Mouse (Mus musculus) stomach, postnatal 0 days (tissue): Measurements from ENCODE around the gene Lrrc17. TPM values are rescaled to one million over a fixed set of nuclear protein-coding genes. Genes with fewer than 3 reads are reported as not detected.
A peak's percentile ranks its signal among the peaks of the same experiment; 100 is the strongest.

Experiments used
- ATAC-seq: fragments of 200-750 bp; cut with Nextera tagmentation; 2 replicates; pipeline ENCODE4 v1.8.0; 2017; ENCODE audit not compliant: low FRiP score, low TSS enrichment
- DNase-seq: peaks from one replicate; pipeline ENCODE4 v3.0.0-alpha.2; 2016; ENCODE audit warnings: low spot score
- H3K27ac ChIP-seq: fragments of 300-500 bp; sonication (generic); replicated peaks from 2 replicates; pipeline ENCODE4 v1.5.1; 2014; ENCODE audit warnings: mild to moderate bottlenecking, control low read depth
- H3K27me3 ChIP-seq: fragments of 300-500 bp; sonication (generic); 2 replicates; pipeline ENCODE4 v1.6.1; 2014; ENCODE audit warnings: low read length; ENCODE audit not compliant: control insufficient read depth, insufficient read depth
- H3K36me3 ChIP-seq: fragments of 300-500 bp; sonication (generic); 2 replicates; pipeline ENCODE4 v1.6.1; 2014; ENCODE audit warnings: low read length, mixed read lengths; ENCODE audit not compliant: control insufficient read depth, insufficient read depth
- H3K4me1 ChIP-seq: fragments of 300-500 bp; sonication (generic); replicated peaks from 2 replicates; pipeline ENCODE4 v1.6.1; 2014; ENCODE audit warnings: antibody characterized with exemption; ENCODE audit not compliant: control insufficient read depth, insufficient read depth
- H3K4me2 ChIP-seq: fragments of 300-500 bp; sonication (generic); replicated peaks from 2 replicates; pipeline ENCODE4 v1.6.1; 2014; ENCODE audit warnings: low read depth, mild to moderate bottlenecking, control low read depth, moderate library complexity
- H3K4me3 ChIP-seq: fragments of 300-500 bp; sonication (generic); 2 replicates; pipeline ENCODE4 v1.5.1; 2014; ENCODE audit warnings: low read depth, low read length, control low read depth
- H3K9ac ChIP-seq: fragments of 300-500 bp; sonication (generic); 2 replicates; pipeline ENCODE4 v1.6.1; 2014; ENCODE audit warnings: mild to moderate bottlenecking, low read length, control low read depth, mixed read lengths
- H3K9me3 ChIP-seq: fragments of 300-500 bp; sonication (generic); 2 replicates; pipeline ENCODE4 v1.6.1; 2016; ENCODE audit warnings: low read length; ENCODE audit not compliant: control insufficient read depth
- CTCF ChIP-seq: IDR thresholded peaks from 2 replicates; pipeline ENCODE4 v1.5.1; 2016; ENCODE audit warnings: antibody characterized with exemption, low read depth, mild to moderate bottlenecking, moderate library complexity
- EP300 ChIP-seq: optimal IDR thresholded peaks from 2 replicates; pipeline ENCODE3; 2016; ENCODE audit warnings: antibody characterized with exemption
- WGBS: fragments of 180-500 bp; shearing (Covaris S2); extraction: QIAGEN DNeasy Blood & Tissue Kit; methylation state at CpG from one replicate; pipeline ENCODE4 v1.1.7; 2014; 5-methylcytosine and 5-hydroxymethylcytosine counted together
- polyA plus RNA-seq: library from polyadenylated mRNA; unstranded; fragments of >200 nt; fragmentation: Nextera tagmentation; extraction: Ambion mirVana; gene quantifications from 2 replicates; pipeline ENCODE4 v1.2.1, GENCODE M21; 2015

The Lrrc17 gene
- polyA plus RNA-seq = 18.5 and 20.2 TPM in 2 replicates

- H3K4me1 ChIP-seq = no peaks in the 10 kb centered on the region
- peak within 1 kb of the TSS; percentile 41 for H3K4me3 ChIP-seq
- TF ChIP-seq EP300 (no peak), CTCF (no peak)
- peak within 1 kb of the TSS; percentile 52 for H3K9ac ChIP-seq
- H3K36me3 ChIP-seq = no peaks in the 10 kb centered on the region
- ATAC-seq (peak; percentile 82; the same call in 1 of the 2 replicates), DNase-seq (peak; percentile 25)
- peak within 1 kb of the TSS; percentile 86 for H3K27ac ChIP-seq
- H3K4me2 ChIP-seq = peak within 1 kb of the TSS; percentile 50
- WGBS = 30% methylated on average over 17 of the region's 17 CpGs
- no peaks in the 10 kb centered on the region for H3K9me3 ChIP-seq
- no peaks in the 10 kb centered on the region for H3K27me3 ChIP-seq
These were observed at the start of gene Lrrc17 for GRCm38 (mm10) chr5:21543409-21544201. Gene Lrrc17 (plus strand): TSS chr5:21543559.

- Histone ChIP-seq H3K27me3 (no peaks in the 10 kb centered on the region), H3K36me3 (no peaks in the 10 kb centered on the region), H3K4me1 (peaks cover 4% of the 10 kb centered on the region; the same call in 1 of the 2 replicates), H3K4me3 (no peak overlapping the region), H3K9me3 (no peaks in the 10 kb centered on the region), H3K27ac (no peak overlapping the region), H3K9ac (no peak overlapping the region), H3K4me2 (no peak overlapping the region)
- ATAC-seq = no peak
- no peak for DNase-seq
- TF ChIP-seq EP300 = no peak
- no peak for TF ChIP-seq CTCF
- 64% methylated on average over 3 of the region's 3 CpGs for WGBS
These were observed 48.6 kb upstream of the Lrrc17 start for GRCm38 (mm10) chr5:21494781-21495180.

GRCm38 (mm10) chr5:21496321-21496720 is 47.0 kb upstream of the Lrrc17 start:
- H3K36me3 ChIP-seq = no peaks in the 10 kb centered on the region
- H3K4me3 ChIP-seq = no peak overlapping the region
- H3K4me2 ChIP-seq = no peak overlapping the region
- DNase-seq (no peak), ATAC-seq (no peak; the same call in 1 of the 2 replicates)
- H3K9ac ChIP-seq = no peak overlapping the region
- H3K4me1 ChIP-seq = peaks cover 9% of the 10 kb centered on the region; the same call in 1 of the 2 replicates
- no peak for TF ChIP-seq EP300
- no peak for TF ChIP-seq CTCF
- WGBS = 63% methylated on average over 6 of the region's 6 CpGs
- no peaks in the 10 kb centered on the region for H3K9me3 ChIP-seq
- no peaks in the 10 kb centered on the region for H3K27me3 ChIP-seq
- 0 out of 2 replicates have a peak overlapping the region, but pooled peaks have one; percentile 18 for H3K27ac ChIP-seq

DNA sequence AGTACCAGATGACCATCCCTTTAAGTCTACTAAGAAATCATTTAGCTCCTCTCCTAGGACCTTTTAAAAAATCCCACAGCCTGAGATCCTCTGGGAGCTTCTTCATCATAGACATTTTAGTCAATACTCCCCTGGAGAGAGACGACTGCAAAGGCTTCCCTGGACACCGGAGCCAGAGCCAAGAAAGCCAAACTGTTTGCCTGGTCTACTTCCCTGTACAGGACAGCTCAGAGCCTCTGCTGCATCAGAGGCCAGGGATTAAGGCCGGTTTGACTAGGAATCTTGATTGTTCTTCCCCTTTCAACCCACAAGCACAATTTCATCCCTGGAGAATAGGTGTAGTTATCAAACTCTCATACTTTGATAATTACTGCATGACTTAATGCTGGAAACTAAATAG is 46.5 kb upstream of the Lrrc17 start:
- WGBS = 51% methylated on average over 3 of the region's 3 CpGs
- Histone ChIP-seq H3K4me2 (no peak overlapping the region), H3K27me3 (no peaks in the 10 kb centered on the region), H3K36me3 (no peaks in the 10 kb centered on the region), H3K9me3 (no peaks in the 10 kb centered on the region), H3K9ac (no peak overlapping the region), H3K27ac (no peak overlapping the region; the same call in 1 of the 2 replicates), H3K4me3 (no peak overlapping the region), H3K4me1 (peaks cover 9% of the 10 kb centered on the region; the same call in 1 of the 2 replicates)
- ATAC-seq (no peak), DNase-seq (no peak)
- TF ChIP-seq CTCF (no peak), EP300 (no peak)

- ATAC-seq (no peak), DNase-seq (no peak)
- 62% methylated on average over 2 of the region's 2 CpGs for WGBS
- peaks cover 9% of the 10 kb centered on the region; the same call in 1 of the 2 replicates for H3K4me1 ChIP-seq
- no peak overlapping the region for H3K27ac ChIP-seq
- no peaks in the 10 kb centered on the region for H3K36me3 ChIP-seq
- H3K9me3 ChIP-seq = no peaks in the 10 kb centered on the region
- TF ChIP-seq EP300 (no peak), CTCF (no peak)
- H3K4me3 ChIP-seq = no peak overlapping the region
- H3K4me2 ChIP-seq = no peak overlapping the region
- no peaks in the 10 kb centered on the region for H3K27me3 ChIP-seq
- no peak overlapping the region for H3K9ac ChIP-seq
These were observed 44.9 kb upstream of the Lrrc17 start for GRCm38 (mm10) chr5:21498490-21498889.

DNA sequence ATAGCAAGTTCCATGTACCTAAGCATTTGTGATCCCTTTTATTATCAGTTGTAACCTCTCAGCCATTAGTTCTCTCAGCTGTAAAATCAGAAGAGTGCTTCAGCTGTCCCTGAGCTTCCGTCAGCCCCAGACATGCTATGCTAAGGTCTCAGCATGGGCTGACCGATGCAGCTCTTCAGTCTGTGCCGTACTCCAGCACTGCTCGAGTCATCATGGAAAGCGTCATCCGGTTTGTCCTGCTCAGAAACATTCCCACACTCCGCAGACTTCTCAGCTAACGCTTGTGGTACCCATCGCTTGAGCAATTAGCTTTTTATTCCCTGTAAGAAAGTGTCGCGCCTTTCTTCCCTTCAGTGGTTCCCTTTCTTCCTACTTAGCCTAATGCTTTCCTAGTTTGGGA is 44.4 kb upstream of the Lrrc17 start:
- no peak for TF ChIP-seq CTCF
- no peak for TF ChIP-seq EP300
- Histone ChIP-seq H3K4me1 (peaks cover 9% of the 10 kb centered on the region; the same call in 1 of the 2 replicates), H3K4me2 (no peak overlapping the region), H3K9me3 (no peaks in the 10 kb centered on the region), H3K4me3 (no peak overlapping the region), H3K36me3 (no peaks in the 10 kb centered on the region), H3K27me3 (no peaks in the 10 kb centered on the region), H3K27ac (no peak overlapping the region), H3K9ac (no peak overlapping the region)
- WGBS = 81% methylated on average over 11 of the region's 11 CpGs
- ATAC-seq = no peak
- DNase-seq = no peak
